Mouse (Mus musculus) spleen, postnatal 4 days (tissue): ENCODE results near the gene Gm10337.

Experiments used
- DNase-seq, 2 experiments: peaks; one replicate each; pipeline ENCODE4 v3.0.0; 2022; ENCODE audit warnings: low spot score in 2 of 2

The Gm10337 gene

GRCm38 (mm10) chr15:102552599-102552998 is 49.1 kb downstream of the Gm10337 start:
- no peak for DNase-seq
